ENCODE assay signal across 17 mouse cellular contexts in genomic region chr11:28477088-28477487, GRCm38 (mm10).
"Had no signal": no experiment of that assay in that cellular context is flagged by ENCODE, and none has a peak within 500 bp of the region (broad histone marks: within the 10 kb centered on the region; RNA-seq: fewer than 3 reads in every experiment).

No protein-coding gene starts in this region.

- H3K9me3 ChIP-seq: liver, embryonic 15.5 days; lung, embryonic 15.5 days; megakaryocyte, embryonic 14.5 days; midbrain, embryonic 12.5 days; neural tube, embryonic 12.5 days had no signal

- ATAC-seq: liver, postnatal 0 days; lung, postnatal 0 days had no signal

- H3K4me1 ChIP-seq: liver, embryonic 15.5 days; lung, embryonic 15.5 days; megakaryocyte, embryonic 14.5 days; midbrain, embryonic 12.5 days; neural tube, embryonic 12.5 days had no signal

- H3K36me3 ChIP-seq: liver, embryonic 15.5 days; lung, embryonic 15.5 days; midbrain, embryonic 12.5 days; neural tube, embryonic 12.5 days had no signal

- H3K9ac ChIP-seq: liver, embryonic 15.5 days; liver, postnatal 0 days; lung, embryonic 15.5 days; midbrain, embryonic 12.5 days; neural tube, embryonic 12.5 days had no signal

- DNase-seq: liver, postnatal 0 days; lung, adult 2 months; lung, postnatal 14 days; lung, postnatal 36 days; right cerebral cortex, postnatal 25 days; right cerebral cortex, postnatal 4 days; spleen, adult 18-20 months; thymus, adult 18-20 months; thymus, postnatal 14 days; thymus, postnatal 36 days had no signal

- H3K4me2 ChIP-seq: liver, embryonic 15.5 days; lung, embryonic 15.5 days; midbrain, embryonic 12.5 days; neural tube, embryonic 12.5 days had no signal

- H3K27me3 ChIP-seq: liver, embryonic 15.5 days; lung, embryonic 15.5 days; megakaryocyte, embryonic 14.5 days; midbrain, embryonic 12.5 days; neural tube, embryonic 12.5 days had no signal

- H3K27ac ChIP-seq: liver, embryonic 15.5 days; lung, embryonic 15.5 days; macrophage; midbrain, embryonic 12.5 days; neural tube, embryonic 12.5 days had no signal

- H3K4me3 ChIP-seq: liver, embryonic 15.5 days; lung, embryonic 15.5 days; megakaryocyte, embryonic 14.5 days; midbrain, embryonic 12.5 days; neural tube, embryonic 12.5 days had no signal
